Mouse (Mus musculus) olfactory bulb, adult 2 months (tissue): ENCODE measurements around the gene Aasdhppt. TPM values are rescaled to one million over a fixed set of nuclear protein-coding genes. Genes with fewer than 3 reads are reported as not detected.

Experiments
- H3K27ac ChIP-seq: fragments of 200-500 bp; 2 replicates; pipeline ENCODE4 v1.5.1; 2012; ENCODE audit warnings: low read depth, low read length; ENCODE audit not compliant: insufficient read depth
- H3K4me1 ChIP-seq: fragments of 200-500 bp; 2 replicates; pipeline ENCODE4 v1.6.1; 2012; ENCODE audit warnings: low read length; ENCODE audit not compliant: control insufficient read depth, insufficient read depth
- H3K4me3 ChIP-seq: fragments of 200-500 bp; 2 replicates; pipeline ENCODE4 v1.5.1; 2012; ENCODE audit warnings: mild to moderate bottlenecking, low read depth, low read length, moderate library complexity; ENCODE audit not compliant: insufficient read depth
- CTCF ChIP-seq: fragments of 200-500 bp; IDR thresholded peaks from 2 replicates; pipeline ENCODE4 v1.5.1; 2012; ENCODE audit warnings: low read depth, mild to moderate bottlenecking, low read length, moderate library complexity; ENCODE audit not compliant: insufficient read depth
- POLR2A ChIP-seq: fragments of 200-500 bp; IDR thresholded peaks from 2 replicates; pipeline ENCODE4 v1.6.1; 2012; ENCODE audit warnings: mild to moderate bottlenecking, low read depth, low read length, moderate library complexity; ENCODE audit not compliant: insufficient read depth
- WGBS: fragments of 180-500 bp; shearing (Covaris S2); methylation state at CpG from one replicate; pipeline ENCODE4 v1.1.7; 2018; 5-methylcytosine and 5-hydroxymethylcytosine counted together
- polyA plus RNA-seq: library from polyadenylated mRNA; stranded (reverse); fragments of >200 nt; gene quantifications from 2 replicates; pipeline ENCODE4 v1.2.4, GENCODE M21; 2012; ENCODE audit warnings: low replicate concordance; ENCODE audit not compliant: missing spikeins, insufficient read depth, insufficient read length

Aasdhppt gene
- not detected in 2 replicates for polyA plus RNA-seq

GRCm38 (mm10) chr9:4309351-4310085 lies at the start of gene Aasdhppt, which contains the start of gene Kbtbd3:
Gene Aasdhppt, minus strand, starts transcription at chr9:4309471.
Gene Kbtbd3, plus strand, starts transcription at chr9:4309833.
- TF ChIP-seq POLR2A (peak; percentile 70), CTCF (no peak)
- WGBS = under 1% methylated on average over 53 of the region's 53 CpGs

GRCm38 (mm10) chr9:4353163-4353562 lies 43.9 kb upstream of the Aasdhppt start:
- H3K4me3 ChIP-seq = no peak overlapping the region
- H3K4me1 ChIP-seq = no peaks in the 10 kb centered on the region
- 89% methylated on average over 1 of the region's 1 CpGs for WGBS
- TF ChIP-seq CTCF = no peak
- TF ChIP-seq POLR2A = no peak
- no peak overlapping the region for H3K27ac ChIP-seq

More at GRCm38 (mm10) chr9:4309351-4310085, at the start of gene Aasdhppt, which contains the start of gene Kbtbd3:
- Histone ChIP-seq H3K4me1 (no peaks in the 10 kb centered on the region), H3K4me3 (peak within 1 kb of the TSS; percentile 91), H3K27ac (peak within 1 kb of the TSS; percentile 90)

GRCm38 (mm10) chr9:4318939-4319721 lies 9.9 kb upstream of the Aasdhppt start:
- Histone ChIP-seq H3K27ac (no peak overlapping the region), H3K4me3 (no peak overlapping the region), H3K4me1 (no peaks in the 10 kb centered on the region)
- TF ChIP-seq POLR2A (no peak), CTCF (no peak)
- WGBS = 82% methylated on average over 6 of the region's 6 CpGs

- H3K4me3 ChIP-seq = no peak overlapping the region
- no peaks in the 10 kb centered on the region for H3K4me1 ChIP-seq
- no peak overlapping the region for H3K27ac ChIP-seq
- 83% methylated on average over 2 of the region's 2 CpGs for WGBS
- TF ChIP-seq CTCF = no peak
- no peak for TF ChIP-seq POLR2A
These were observed 6.5 kb upstream of the Aasdhppt start for GRCm38 (mm10) chr9:4315746-4316145.

- Histone ChIP-seq H3K4me1 (no peaks in the 10 kb centered on the region), H3K4me3 (no peak overlapping the region), H3K27ac (no peak overlapping the region)
- 93% methylated on average over 4 of the region's 4 CpGs for WGBS
- no peak for TF ChIP-seq CTCF
- TF ChIP-seq POLR2A = no peak
These were observed 4.7 kb upstream of the Aasdhppt start for GRCm38 (mm10) chr9:4313946-4314345.

- TF ChIP-seq POLR2A (no peak), CTCF (no peak)
- H3K4me1 ChIP-seq = no peaks in the 10 kb centered on the region
- H3K27ac ChIP-seq = no peak overlapping the region
- H3K4me3 ChIP-seq = no peak overlapping the region
- WGBS = 82% methylated on average over 3 of the region's 3 CpGs
These were observed 1.9 kb upstream of the Aasdhppt start for GRCm38 (mm10) chr9:4311162-4311561.

GRCm38 (mm10) chr9:4310706-4311105 lies 1.4 kb upstream of the Aasdhppt start:
- 35% methylated on average over 3 of the region's 3 CpGs for WGBS
- no peak overlapping the region for H3K27ac ChIP-seq
- no peak overlapping the region for H3K4me3 ChIP-seq
- H3K4me1 ChIP-seq = no peaks in the 10 kb centered on the region
- no peak for TF ChIP-seq POLR2A
- no peak for TF ChIP-seq CTCF

- Histone ChIP-seq H3K4me1 (no peaks in the 10 kb centered on the region), H3K27ac (peak overlapping the region; percentile 59), H3K4me3 (peak overlapping the region; percentile 91)
- no peak for TF ChIP-seq CTCF
- TF ChIP-seq POLR2A = no peak
- WGBS = under 1% methylated on average over 36 of the region's 36 CpGs
These were observed 482 bp downstream of the Aasdhppt start for GRCm38 (mm10) chr9:4308628-4309350.

- H3K4me1 ChIP-seq = no peaks in the 10 kb centered on the region; the same call in 1 of the 2 replicates
- TF ChIP-seq POLR2A = no peak
- TF ChIP-seq CTCF = no peak
- 17% methylated on average over 1 of the region's 1 CpGs for WGBS
- H3K4me3 ChIP-seq = no peak overlapping the region
- H3K27ac ChIP-seq = no peak overlapping the region
These were observed 4.4 kb downstream of the Aasdhppt start for GRCm38 (mm10) chr9:4304867-4305266.
